Comparison of ENCODE assay signal across 12 mouse cellular contexts in genomic region chr5:130859736-130860135, GRCm38 (mm10).
A peak's percentile ranks its signal among the peaks of the same experiment; 100 is the strongest.
DNase-seq lines count a peak whose midpoint lies in the region; ATAC-seq and TF ChIP-seq lines count a peak whose summit lies in the region.
"Had no signal": no experiment of that assay in that cellular context is flagged by ENCODE, and none has a peak within 500 bp of the region (broad histone marks: within the 10 kb centered on the region; RNA-seq: fewer than 3 reads in every experiment).

No protein-coding gene starts in this region.

- TF ChIP-seq CTCF in heart, postnatal 0 days (IDR thresholded peaks at IDR 0.05; ENCODE audit: low read depth), result peak; percentile 33
- peak; percentile 38 for TF ChIP-seq CTCF in liver, embryonic 14.5 days (IDR thresholded peaks at IDR 0.05; ENCODE audit: low read depth)

- 0 out of 2 replicates have a peak, but pooled peaks cover 5% of the 10 kb centered on the region for H3K27me3 ChIP-seq in heart, postnatal 0 days (ENCODE audit: control insufficient read depth, insufficient read depth, low read length)
- H3K27me3 ChIP-seq in liver, embryonic 14.5 days (ENCODE audit: control insufficient read depth, insufficient read depth, low read length), result no peaks in the 10 kb centered on the region
- no peaks in the 10 kb centered on the region for H3K27me3 ChIP-seq in liver, embryonic 12.5 days (replicated peaks)
- H3K27me3 ChIP-seq: CH12.LX; embryonic facial prominence, embryonic 13.5 days had no signal

- 32% methylated on average over 6 of the region's 6 CpGs for WGBS in heart, postnatal 0 days
- 35% methylated on average over 6 of the region's 6 CpGs for WGBS in liver, embryonic 14.5 days (ENCODE audit: insufficient replicate concordance)
- WGBS in liver, embryonic 12.5 days (ENCODE audit: insufficient replicate concordance), result 35% methylated on average over 5 of the region's 6 CpGs

- H3K4me3 ChIP-seq in heart, postnatal 0 days (ENCODE audit: low read depth, low read length), result no peak overlapping the region
- H3K4me3 ChIP-seq in liver, embryonic 14.5 days (ENCODE audit: insufficient read depth in 1 of 2, low read depth in 2 of 2, low read length in 2 of 2), result no peak overlapping the region
- no peak overlapping the region for H3K4me3 ChIP-seq in liver, embryonic 12.5 days
- H3K4me3 ChIP-seq: embryonic facial prominence, embryonic 13.5 days had no signal

- no peak overlapping the region for H3K27ac ChIP-seq in heart, postnatal 0 days (ENCODE audit: low read depth)
- no peak overlapping the region for H3K27ac ChIP-seq in liver, embryonic 14.5 days
- no peak overlapping the region for H3K27ac ChIP-seq in liver, embryonic 12.5 days
- H3K27ac ChIP-seq: embryonic facial prominence, embryonic 13.5 days had no signal

- no peaks in the 10 kb centered on the region for H3K4me1 ChIP-seq in heart, postnatal 0 days (ENCODE audit: control insufficient read depth, insufficient read depth)
- no peaks in the 10 kb centered on the region; a peak in 1 of 4 replicates for H3K4me1 ChIP-seq in liver, embryonic 14.5 days (replicated peaks; ENCODE audit: control insufficient read depth in 2 of 2, insufficient read depth in 2 of 2, low read length in 1 of 2)
- no peaks in the 10 kb centered on the region for H3K4me1 ChIP-seq in liver, embryonic 12.5 days
- H3K4me1 ChIP-seq: embryonic facial prominence, embryonic 13.5 days had no signal

- intact Hi-C loops in heart, postnatal 25 days (cut with DNase I), result loop anchor here (2.0 kb wide), 1 partner anchor 585 kb away; no protein-coding TSS in a partner anchor

- H3K9me3 ChIP-seq in heart, postnatal 0 days (replicated peaks; ENCODE audit: control insufficient read depth, low read length), result no peaks in the 10 kb centered on the region
- no peaks in the 10 kb centered on the region for H3K9me3 ChIP-seq in liver, embryonic 14.5 days (ENCODE audit: control insufficient read depth, low read length)
- no peaks in the 10 kb centered on the region for H3K9me3 ChIP-seq in liver, embryonic 12.5 days (replicated peaks)
- H3K9me3 ChIP-seq: embryonic facial prominence, embryonic 13.5 days had no signal

- no peak overlapping the region for H3K9ac ChIP-seq in heart, postnatal 0 days (replicated peaks; ENCODE audit: low read depth, low read length)
- H3K9ac ChIP-seq in liver, embryonic 14.5 days (replicated peaks), result no peak overlapping the region
- no peak overlapping the region for H3K9ac ChIP-seq in liver, embryonic 12.5 days
- H3K9ac ChIP-seq: embryonic facial prominence, embryonic 13.5 days had no signal

- no peaks in the 10 kb centered on the region for H3K36me3 ChIP-seq in heart, postnatal 0 days (replicated peaks; ENCODE audit: control insufficient read depth, insufficient read depth, low read length)
- no peaks in the 10 kb centered on the region for H3K36me3 ChIP-seq in liver, embryonic 14.5 days (replicated peaks; ENCODE audit: control insufficient read depth, insufficient read depth, low read depth)
- H3K36me3 ChIP-seq in liver, embryonic 12.5 days, result no peaks in the 10 kb centered on the region
- H3K36me3 ChIP-seq: embryonic facial prominence, embryonic 13.5 days had no signal

- ATAC-seq in heart, postnatal 0 days (ENCODE audit: insufficient read depth, low read depth), result no peak
- no peak for ATAC-seq in liver, embryonic 14.5 days (ENCODE audit: insufficient read depth)
- ATAC-seq in liver, embryonic 12.5 days, result no peak

- DNase-seq in heart, postnatal 0 days (ENCODE audit: low spot score), result no peak
- DNase-seq in heart, postnatal 25 days (ENCODE audit: low spot score), result no peak
- DNase-seq in liver, embryonic 14.5 days (ENCODE audit: low read depth in 3 of 3, low spot score in 3 of 3), result no peak
- peak; percentile 20 for DNase-seq in NIH3T3 (ENCODE audit: low read depth)
- DNase-seq in forelimb bud, embryonic 11.5 days (ENCODE audit: low read depth, low spot score), result peak; percentile 30
- DNase-seq in frontal cortex, adult 2 months (ENCODE audit: extremely low spot score in 1 of 2, low spot score in 1 of 2), result no peak
- no peak for DNase-seq in kidney, adult 11 months
- DNase-seq: heart, postnatal 10 days; lung, postnatal 4 days had no signal

- H3K4me2 ChIP-seq in heart, postnatal 0 days (ENCODE audit: low read depth, low read length), result no peak overlapping the region
- no peak overlapping the region for H3K4me2 ChIP-seq in liver, embryonic 14.5 days (ENCODE audit: low read depth)
- H3K4me2 ChIP-seq in liver, embryonic 12.5 days, result no peak overlapping the region
- H3K4me2 ChIP-seq: embryonic facial prominence, embryonic 13.5 days had no signal

- no peak for TF ChIP-seq EP300 in heart, postnatal 0 days (IDR thresholded peaks at IDR 0.05; ENCODE audit: low read depth)
- TF ChIP-seq EP300 in liver, embryonic 14.5 days (IDR thresholded peaks at IDR 0.05; ENCODE audit: low read depth), result no peak

Comparison
In these comparisons a context has a peak if more than half of its experiments do, and no peak if none do; other contexts are left out.
1. DNase-seq: peak in NIH3T3 (single experiment) and forelimb bud, embryonic 11.5 days (single experiment); none in heart, postnatal 0 days (single experiment), heart, postnatal 25 days (single experiment), liver, embryonic 14.5 days (0 of 3), frontal cortex, adult 2 months (0 of 2) and kidney, adult 11 months (single experiment).